Mouse (Mus musculus): ENCODE data around the gene Anks1b.

Gene Anks1b

DNA sequence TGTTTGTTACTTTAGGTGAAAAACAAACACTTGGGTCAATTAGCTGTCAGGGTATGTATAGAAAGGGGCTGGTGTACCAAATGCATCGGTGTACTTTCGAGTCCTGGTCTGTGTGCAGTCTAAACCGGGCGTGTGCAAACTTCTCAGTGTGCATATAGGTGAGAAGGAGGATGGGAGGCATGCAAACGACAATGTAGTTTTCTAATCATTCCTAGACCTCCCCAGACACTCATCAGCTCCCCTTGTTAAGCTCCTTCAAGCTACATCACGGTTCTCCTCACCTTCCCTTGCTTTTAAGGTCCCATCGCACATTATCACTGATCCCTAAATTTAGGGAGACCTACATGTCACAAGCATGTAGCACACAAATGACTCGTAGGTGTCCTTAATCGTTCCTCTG, 704.5 kb downstream of the Anks1b start:
- DNase-seq (ENCODE audit: low read depth, low spot score): no peak
- no peaks in the 10 kb centered on the region for H3K27me3 ChIP-seq (ENCODE audit: control insufficient read depth, insufficient read depth, low read length, poor library complexity, severe bottlenecking)
- H3K36me3 ChIP-seq (ENCODE audit: control insufficient read depth, insufficient read depth, low read length, poor library complexity, severe bottlenecking): no peaks in the 10 kb centered on the region

- H3K27me3 ChIP-seq (ENCODE audit: control insufficient read depth, insufficient read depth, low read length, poor library complexity, severe bottlenecking): no peaks in the 10 kb centered on the region
- DNase-seq (ENCODE audit: low read depth, low spot score): no peak
- H3K36me3 ChIP-seq (ENCODE audit: control insufficient read depth, insufficient read depth, low read length, poor library complexity, severe bottlenecking): no peaks in the 10 kb centered on the region
Observed at GRCm38 (mm10) chr10:90579970-90580369, 706.7 kb downstream of the Anks1b start.

DNA sequence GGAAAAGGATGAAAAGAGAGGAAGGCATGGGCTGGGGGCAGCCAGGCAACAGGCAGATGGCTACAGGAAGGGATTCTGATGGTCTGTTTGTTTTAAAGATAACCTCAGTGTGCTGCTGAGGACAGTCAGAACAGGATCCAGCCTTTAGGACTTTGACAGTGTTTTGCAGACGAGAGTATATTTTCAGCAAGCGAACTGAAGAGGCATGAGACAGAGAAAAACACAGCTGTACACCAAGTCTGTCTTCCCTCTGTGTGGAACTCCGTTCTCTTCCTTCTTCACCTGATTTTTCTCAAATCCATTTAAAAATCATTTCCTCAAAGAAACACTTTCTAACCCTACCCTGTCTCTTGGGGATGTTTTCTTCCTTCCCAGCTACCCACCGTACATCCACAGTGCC, 710.7 kb downstream of the Anks1b start:
- Histone ChIP-seq H3K27me3 (ENCODE audit: control insufficient read depth, insufficient read depth, low read length, poor library complexity, severe bottlenecking) (no peaks in the 10 kb centered on the region), H3K36me3 (ENCODE audit: control insufficient read depth, insufficient read depth, low read length, poor library complexity, severe bottlenecking) (no peaks in the 10 kb centered on the region)
- DNase-seq (ENCODE audit: low read depth, low spot score): no peak

GRCm38 (mm10) chr10:90596142-90596541, 722.8 kb downstream of the Anks1b start:
- no peak for DNase-seq (ENCODE audit: low read depth, low spot score)
- no peaks in the 10 kb centered on the region for H3K36me3 ChIP-seq (ENCODE audit: control insufficient read depth, insufficient read depth, low read length, poor library complexity, severe bottlenecking)
- no peaks in the 10 kb centered on the region; the same call in 1 of the 2 replicates for H3K27me3 ChIP-seq (ENCODE audit: control insufficient read depth, insufficient read depth, low read length, poor library complexity, severe bottlenecking)

DNA sequence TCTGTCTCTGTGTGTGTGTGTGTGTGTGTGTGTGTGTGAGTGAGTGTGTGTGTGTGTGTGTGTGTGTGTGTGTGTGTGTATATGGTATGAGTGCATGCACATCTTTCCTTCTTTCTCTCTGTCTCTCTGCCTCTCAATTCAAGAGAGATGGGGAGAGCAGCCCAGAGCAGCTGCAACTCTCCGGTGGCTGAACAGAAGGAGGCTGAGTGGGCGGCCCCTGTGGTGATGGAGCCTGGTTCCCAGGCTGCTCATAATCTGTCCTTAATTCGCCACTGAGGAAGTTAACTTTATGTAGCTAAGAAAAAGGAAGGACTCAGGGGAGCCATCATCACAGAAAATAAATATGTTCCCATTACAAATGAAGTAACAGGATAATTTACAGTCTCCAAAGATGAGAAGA, 723.3 kb downstream of the Anks1b start:
- DNase-seq (ENCODE audit: low read depth, low spot score): no peak
- no peaks in the 10 kb centered on the region for H3K36me3 ChIP-seq (ENCODE audit: control insufficient read depth, insufficient read depth, low read length, poor library complexity, severe bottlenecking)
- no peaks in the 10 kb centered on the region; the same call in 1 of the 2 replicates for H3K27me3 ChIP-seq (ENCODE audit: control insufficient read depth, insufficient read depth, low read length, poor library complexity, severe bottlenecking)

DNA sequence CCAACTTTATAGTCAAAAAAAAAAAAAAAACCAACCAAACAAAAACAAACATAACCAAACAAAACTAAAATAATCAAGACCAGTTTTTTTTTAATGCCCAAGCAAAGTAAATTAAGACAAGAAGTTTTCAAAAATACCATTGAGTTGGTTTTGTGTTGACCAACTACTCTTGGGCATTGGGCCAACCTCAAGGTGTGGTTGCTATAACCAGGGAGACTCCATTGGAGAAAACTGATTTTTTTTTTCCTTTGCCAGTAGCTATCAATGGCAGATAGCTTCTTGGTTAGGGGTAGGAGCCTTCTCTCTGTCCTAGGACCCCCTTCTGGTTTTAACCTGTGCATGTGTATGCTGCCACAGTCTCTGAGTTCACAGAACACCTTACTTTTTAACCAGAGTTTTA, 725.8 kb downstream of the Anks1b start:
- no peaks in the 10 kb centered on the region; the same call in 1 of the 2 replicates for H3K27me3 ChIP-seq (ENCODE audit: control insufficient read depth, insufficient read depth, low read length, poor library complexity, severe bottlenecking)
- DNase-seq (ENCODE audit: low read depth, low spot score): no peak

GRCm38 (mm10) chr10:90599726-90600531, 726.6 kb downstream of the Anks1b start:
- DNase-seq (ENCODE audit: low read depth, low spot score): no peak
- Histone ChIP-seq H3K36me3 (ENCODE audit: control insufficient read depth, insufficient read depth, low read length, poor library complexity, severe bottlenecking) (no peaks in the 10 kb centered on the region), H3K27me3 (ENCODE audit: control insufficient read depth, insufficient read depth, low read length, poor library complexity, severe bottlenecking) (no peaks in the 10 kb centered on the region; the same call in 1 of the 2 replicates)

More for the DNA sequence above, 725.8 kb downstream of the Anks1b start:
- H3K36me3 ChIP-seq (ENCODE audit: control insufficient read depth, insufficient read depth, low read length, poor library complexity, severe bottlenecking): no peaks in the 10 kb centered on the region

GRCm38 (mm10) chr10:90607586-90607985, 734.3 kb downstream of the Anks1b start:
- Histone ChIP-seq H3K27me3 (ENCODE audit: control insufficient read depth, insufficient read depth, low read length, poor library complexity, severe bottlenecking) (no peaks in the 10 kb centered on the region), H3K36me3 (ENCODE audit: control insufficient read depth, insufficient read depth, low read length, poor library complexity, severe bottlenecking) (no peaks in the 10 kb centered on the region)
- no peak for DNase-seq (ENCODE audit: low read depth, low spot score)

DNA sequence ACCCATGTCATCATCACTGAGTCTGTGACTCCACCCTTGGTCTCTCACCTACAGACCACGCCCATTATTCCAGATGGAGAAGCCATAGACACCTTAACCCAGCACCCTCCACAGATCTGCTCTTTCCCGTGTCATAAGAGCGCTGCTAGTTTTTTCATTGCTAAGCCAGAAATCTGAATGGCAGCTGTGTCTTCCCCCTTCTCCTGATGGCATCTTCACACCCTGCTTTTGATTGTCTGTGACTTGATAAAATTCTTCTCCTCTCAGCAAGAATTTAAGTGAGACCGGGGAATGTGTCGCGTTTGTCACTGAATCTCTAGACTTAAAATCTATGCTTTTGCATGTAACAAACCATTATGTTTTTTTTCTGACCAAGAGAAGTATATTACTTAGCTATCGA, 736.1 kb downstream of the Anks1b start:
- Histone ChIP-seq H3K27me3 (ENCODE audit: control insufficient read depth, insufficient read depth, low read length, poor library complexity, severe bottlenecking) (no peaks in the 10 kb centered on the region), H3K36me3 (ENCODE audit: control insufficient read depth, insufficient read depth, low read length, poor library complexity, severe bottlenecking) (no peaks in the 10 kb centered on the region)
- no peak for DNase-seq (ENCODE audit: low read depth, low spot score)

GRCm38 (mm10) chr10:90613051-90613450, 739.7 kb downstream of the Anks1b start:
- no peaks in the 10 kb centered on the region for H3K36me3 ChIP-seq (ENCODE audit: control insufficient read depth, insufficient read depth, low read length, poor library complexity, severe bottlenecking)
- H3K27me3 ChIP-seq (ENCODE audit: control insufficient read depth, insufficient read depth, low read length, poor library complexity, severe bottlenecking): no peaks in the 10 kb centered on the region
- DNase-seq (ENCODE audit: low read depth, low spot score): no peak

GRCm38 (mm10) chr10:90615196-90615595, 741.9 kb downstream of the Anks1b start:
- H3K27me3 ChIP-seq (ENCODE audit: control insufficient read depth, insufficient read depth, low read length, poor library complexity, severe bottlenecking): no peaks in the 10 kb centered on the region
- DNase-seq (ENCODE audit: low read depth, low spot score): no peak
- no peaks in the 10 kb centered on the region for H3K36me3 ChIP-seq (ENCODE audit: control insufficient read depth, insufficient read depth, low read length, poor library complexity, severe bottlenecking)

DNA sequence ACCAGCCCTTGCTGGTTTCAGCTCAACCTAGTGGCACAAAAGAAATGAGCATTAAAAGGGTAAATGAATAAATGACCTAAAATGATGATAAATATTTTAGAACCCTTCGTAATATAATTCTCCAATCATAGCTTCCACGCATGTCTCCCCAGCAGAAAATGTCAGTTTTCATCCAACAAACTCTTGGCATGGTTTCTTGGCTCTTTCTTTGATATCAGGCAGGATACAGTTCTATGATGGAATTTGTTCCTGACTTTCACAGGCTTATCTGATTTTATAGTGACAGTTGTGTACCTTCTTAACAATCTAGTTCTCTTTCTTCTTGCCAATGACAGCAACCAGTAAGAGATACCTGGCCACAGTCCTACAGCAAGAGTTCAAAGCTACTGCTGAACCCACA, 743.3 kb downstream of the Anks1b start:
- Histone ChIP-seq H3K36me3 (ENCODE audit: control insufficient read depth, insufficient read depth, low read length, poor library complexity, severe bottlenecking) (no peaks in the 10 kb centered on the region), H3K27me3 (ENCODE audit: control insufficient read depth, insufficient read depth, low read length, poor library complexity, severe bottlenecking) (no peaks in the 10 kb centered on the region)
- no peak for DNase-seq (ENCODE audit: low read depth, low spot score)

DNA sequence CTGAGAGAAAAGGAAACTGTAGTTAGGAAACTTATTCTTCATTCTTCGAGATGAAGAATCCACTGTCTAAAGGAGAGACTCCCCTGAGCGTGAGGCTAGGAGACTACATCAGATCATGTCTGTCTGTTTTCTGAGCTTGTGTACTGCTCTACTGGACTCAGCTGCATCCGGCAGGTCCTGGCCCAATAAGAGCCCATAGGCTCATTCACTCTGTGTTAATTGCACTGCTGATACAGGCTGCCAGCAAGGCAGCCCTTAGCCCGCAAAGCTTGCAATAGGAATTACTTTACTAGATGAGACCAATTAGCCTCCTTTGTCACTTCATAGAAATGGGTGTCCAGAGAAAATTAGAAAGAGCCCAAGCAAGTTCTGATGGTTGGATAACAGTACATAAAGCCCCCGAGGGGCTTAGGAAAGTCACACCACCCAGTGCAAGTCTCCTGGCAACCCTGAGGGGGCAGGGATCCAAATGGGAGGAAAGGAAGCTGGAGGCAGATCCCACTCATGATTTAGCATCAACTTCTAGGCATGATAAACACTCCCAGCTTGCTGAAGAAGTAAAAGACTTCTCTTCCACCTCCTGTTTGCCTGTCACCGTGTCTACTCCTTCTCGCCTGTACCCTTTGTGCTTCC, 744.5 kb downstream of the Anks1b start:
- Histone ChIP-seq H3K36me3 (ENCODE audit: control insufficient read depth, insufficient read depth, low read length, poor library complexity, severe bottlenecking) (no peaks in the 10 kb centered on the region), H3K27me3 (ENCODE audit: control insufficient read depth, insufficient read depth, low read length, poor library complexity, severe bottlenecking) (no peaks in the 10 kb centered on the region)
- DNase-seq (ENCODE audit: low read depth, low spot score): no peak

- no peaks in the 10 kb centered on the region for H3K27me3 ChIP-seq (ENCODE audit: control insufficient read depth, insufficient read depth, low read length, poor library complexity, severe bottlenecking)
- DNase-seq (ENCODE audit: low read depth, low spot score): no peak
- H3K36me3 ChIP-seq (ENCODE audit: control insufficient read depth, insufficient read depth, low read length, poor library complexity, severe bottlenecking): no peaks in the 10 kb centered on the region
Observed at GRCm38 (mm10) chr10:90627532-90627931, 754.2 kb downstream of the Anks1b start.

- Histone ChIP-seq H3K27me3 (ENCODE audit: control insufficient read depth, insufficient read depth, low read length, poor library complexity, severe bottlenecking) (no peaks in the 10 kb centered on the region), H3K36me3 (ENCODE audit: control insufficient read depth, insufficient read depth, low read length, poor library complexity, severe bottlenecking) (no peaks in the 10 kb centered on the region)
- no peak for DNase-seq (ENCODE audit: low read depth, low spot score)
Observed at GRCm38 (mm10) chr10:90630099-90630698, 756.9 kb downstream of the Anks1b start.

Data from splenic B cell, adult 2 months (primary cell).